Mouse (Mus musculus) testis, adult 2 months (tissue): Measurements from ENCODE around the gene Satb1.

Experiments
- CTCF ChIP-seq: fragments of 200-500 bp; IDR thresholded peaks from 2 replicates; pipeline ENCODE4 v1.5.1; 2012; ENCODE audit warnings: low read depth, mild to moderate bottlenecking, inconsistent platforms, low read length, moderate library complexity; ENCODE audit not compliant: control insufficient read depth, insufficient read depth, insufficient replicate concordance
- POLR2A ChIP-seq: fragments of 200-500 bp; IDR thresholded peaks from 2 replicates; pipeline ENCODE4 v1.6.1; 2012; ENCODE audit warnings: low read depth, mild to moderate bottlenecking, inconsistent platforms, low read length, moderate library complexity; ENCODE audit not compliant: control insufficient read depth

DNA sequence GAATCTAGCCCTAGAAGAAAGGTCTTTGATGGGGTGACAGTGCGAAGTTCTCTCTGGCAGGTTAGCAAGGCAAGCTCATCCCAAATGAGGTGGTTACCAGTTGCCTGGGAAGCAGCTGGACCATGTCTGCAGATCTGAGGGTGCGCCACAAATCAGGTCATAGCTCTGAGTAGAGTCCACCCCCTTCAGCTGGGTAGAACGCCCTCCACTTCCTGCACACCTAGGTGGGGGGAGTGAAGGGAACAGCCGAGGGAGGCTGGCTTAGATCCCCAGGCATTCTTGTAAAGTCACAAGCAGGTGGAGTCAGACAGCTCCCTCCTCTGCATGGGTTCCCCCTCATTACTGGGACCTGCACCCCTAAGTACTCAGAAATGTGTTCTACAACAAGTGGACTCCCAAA, 6.6 kb downstream of the Satb1 start:
- TF ChIP-seq CTCF (no peak), POLR2A (no peak)
